Mouse (Mus musculus) heart, embryonic 10.5 days (tissue): ENCODE measurements around the gene Nrarp. TPM values are rescaled to one million over a fixed set of nuclear protein-coding genes. Genes with fewer than 3 reads are reported as not detected.

ENCODE experiments used
- DNase-seq: peaks from one replicate; pipeline ENCODE4 v3.0.0-alpha.2; 2017; ENCODE audit warnings: low spot score
- H3K27ac ChIP-seq: fragments of 300-500 bp; sonication (generic); 2 replicates; pipeline ENCODE4 v1.5.1; 2016; ENCODE audit warnings: mild to moderate bottlenecking
- H3K27me3 ChIP-seq: fragments of 300-500 bp; sonication (generic); 2 replicates; pipeline ENCODE4 v1.6.1; 2016; ENCODE audit warnings: mild to moderate bottlenecking; ENCODE audit not compliant: poor library complexity, insufficient read depth, severe bottlenecking
- H3K36me3 ChIP-seq: fragments of 300-500 bp; sonication (generic); 2 replicates; pipeline ENCODE4 v1.6.1; 2016; ENCODE audit warnings: mild to moderate bottlenecking, moderate library complexity
- H3K4me1 ChIP-seq: fragments of 300-500 bp; sonication (generic); 2 replicates; pipeline ENCODE4 v1.6.1; 2016; ENCODE audit warnings: mild to moderate bottlenecking
- H3K4me3 ChIP-seq: fragments of 300-500 bp; sonication (generic); 2 replicates; pipeline ENCODE4 v1.5.1; 2016; ENCODE audit warnings: mild to moderate bottlenecking, moderate library complexity
- H3K9me3 ChIP-seq: fragments of 300-500 bp; sonication (generic); 2 replicates; pipeline ENCODE4 v1.6.1; 2016; ENCODE audit warnings: mild to moderate bottlenecking, moderate library complexity
- WGBS: fragments of 180-500 bp; shearing (Covaris S2); methylation state at CpG from one replicate; pipeline ENCODE4 v1.1.7; 2016; 5-methylcytosine and 5-hydroxymethylcytosine counted together
- polyA plus RNA-seq: library from polyadenylated mRNA; unstranded; fragments of >200 nt; fragmentation: Nextera tagmentation; extraction: Ambion mirVana; gene quantifications from 2 replicates; pipeline ENCODE4 v1.2.1, GENCODE M21; 2016

The Nrarp gene
- polyA plus RNA-seq, 1 experiment from 2014 or later, result 5.9 TPM

- Histone ChIP-seq H3K36me3 (no peaks in the 10 kb centered on the region), H3K4me1 (peaks cover 55% of the 10 kb centered on the region), H3K27ac (peak overlapping the region; percentile 92), H3K9me3 (no peaks in the 10 kb centered on the region), H3K4me3 (peak overlapping the region; percentile 66), H3K27me3 (peaks cover 31% of the 10 kb centered on the region)
- DNase-seq, result peak; percentile 93
- WGBS, result 2% methylated on average over 24 of the region's 41 CpGs
These were observed 12.5 kb upstream of the Nrarp start for GRCm38 (mm10) chr2:25167919-25168664.

DNA sequence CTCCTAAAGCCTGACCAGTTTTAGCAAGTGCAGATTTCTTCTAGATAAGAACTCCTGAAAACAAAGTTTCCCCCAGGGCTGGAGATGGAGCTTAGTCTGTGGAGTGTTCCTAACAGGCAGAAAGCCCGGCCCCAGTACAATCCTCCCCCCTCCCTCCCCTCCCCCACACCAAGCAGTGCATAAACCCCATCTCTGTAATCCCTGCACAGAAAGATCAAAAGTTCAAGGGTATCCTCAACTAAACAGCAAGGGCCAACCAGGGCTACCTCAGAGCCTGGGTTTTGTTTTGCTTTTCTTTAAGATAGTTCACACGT lies 11.9 kb upstream of the Nrarp start:
- Histone ChIP-seq H3K36me3 (no peaks in the 10 kb centered on the region), H3K27ac (peak overlapping the region; percentile 92), H3K27me3 (peaks cover 27% of the 10 kb centered on the region), H3K4me3 (peak overlapping the region; percentile 66), H3K4me1 (peaks cover 51% of the 10 kb centered on the region), H3K9me3 (no peaks in the 10 kb centered on the region)
- DNase-seq, result no peak
- WGBS, result 6% methylated on average over 2 of the region's 2 CpGs

DNA sequence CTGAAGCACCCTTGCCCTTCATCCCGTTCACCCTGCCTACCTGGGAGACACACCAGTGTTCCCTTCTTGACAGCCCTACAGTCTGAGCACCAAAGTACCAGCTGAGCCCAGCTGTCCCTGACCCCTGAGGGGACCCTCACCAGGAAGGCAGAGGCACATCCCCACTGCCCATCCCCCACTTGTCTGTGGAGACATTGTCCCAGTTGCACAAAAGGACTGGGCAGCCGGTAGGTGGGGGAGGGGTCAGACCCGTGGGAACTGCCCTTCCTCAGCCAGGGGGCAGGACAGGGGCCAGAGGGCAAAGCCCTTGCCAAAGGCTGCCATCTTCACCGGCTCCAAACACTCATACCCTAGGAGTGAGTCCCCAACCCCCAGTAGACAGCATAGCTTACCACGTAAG lies 10.8 kb upstream of the Nrarp start:
- Histone ChIP-seq H3K27ac (0 out of 2 replicates have a peak overlapping the region, but pooled peaks have one; percentile 54), H3K9me3 (no peaks in the 10 kb centered on the region), H3K4me3 (no peak overlapping the region), H3K4me1 (peaks cover 44% of the 10 kb centered on the region), H3K36me3 (no peaks in the 10 kb centered on the region), H3K27me3 (peaks cover 24% of the 10 kb centered on the region; the same call in 1 of the 2 replicates)
- no peak for DNase-seq
- WGBS, result 37% methylated on average over 5 of the region's 5 CpGs

DNA sequence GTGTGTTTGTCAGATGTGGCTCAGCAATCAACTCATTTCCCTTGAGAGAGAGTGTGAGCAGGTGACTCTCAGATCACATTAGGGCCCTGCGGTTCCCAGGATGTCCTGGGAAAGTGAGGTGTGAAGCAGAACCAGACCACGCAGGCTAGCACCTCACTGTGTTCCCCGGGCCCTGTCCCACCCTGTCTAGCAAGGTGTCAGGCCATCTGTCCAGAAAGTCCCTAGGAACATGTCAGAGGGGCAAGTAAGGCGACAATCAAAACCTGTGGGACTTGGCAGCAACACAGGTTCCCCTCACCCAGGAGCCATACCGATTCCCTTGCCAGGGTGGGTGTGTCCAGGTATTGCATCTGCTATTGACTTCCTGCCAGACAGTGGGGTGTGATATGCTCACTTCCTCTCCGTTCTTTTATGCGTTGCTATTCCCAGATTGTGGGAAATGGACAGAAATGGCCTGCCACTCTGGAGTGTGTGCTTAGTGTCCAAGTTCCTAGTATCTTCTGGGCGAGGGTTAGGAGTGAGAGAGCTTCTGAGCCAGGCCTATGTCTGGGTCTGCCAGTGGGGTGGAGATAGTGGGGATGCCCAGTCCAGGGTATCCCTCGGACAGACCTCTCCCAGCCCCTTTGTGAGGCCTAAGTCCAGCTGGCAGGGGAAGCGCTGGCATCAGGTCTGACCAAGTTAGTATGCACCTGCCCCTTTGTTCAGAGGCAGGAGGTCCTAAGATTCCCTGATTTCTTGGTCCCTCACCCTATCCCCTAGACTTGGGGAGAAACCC lies 10.0 kb upstream of the Nrarp start:
- H3K36me3 ChIP-seq, result no peaks in the 10 kb centered on the region
- H3K27ac ChIP-seq, result no peak overlapping the region
- H3K4me1 ChIP-seq, result peaks cover 52% of the 10 kb centered on the region
- H3K27me3 ChIP-seq, result peaks cover 25% of the 10 kb centered on the region; the same call in 1 of the 2 replicates
- H3K9me3 ChIP-seq, result no peaks in the 10 kb centered on the region
- DNase-seq, result no peak
- 61% methylated on average over 10 of the region's 10 CpGs for WGBS
- H3K4me3 ChIP-seq, result no peak overlapping the region

GRCm38 (mm10) chr2:25171101-25171768 lies 9.3 kb upstream of the Nrarp start:
- no peak for DNase-seq
- no peak overlapping the region for H3K4me3 ChIP-seq
- H3K9me3 ChIP-seq, result no peaks in the 10 kb centered on the region
- H3K27me3 ChIP-seq, result peaks cover 30% of the 10 kb centered on the region; the same call in 1 of the 2 replicates
- 76% methylated on average over 6 of the region's 6 CpGs for WGBS
- H3K36me3 ChIP-seq, result no peaks in the 10 kb centered on the region
- peaks cover 57% of the 10 kb centered on the region for H3K4me1 ChIP-seq
- H3K27ac ChIP-seq, result no peak overlapping the region

DNA sequence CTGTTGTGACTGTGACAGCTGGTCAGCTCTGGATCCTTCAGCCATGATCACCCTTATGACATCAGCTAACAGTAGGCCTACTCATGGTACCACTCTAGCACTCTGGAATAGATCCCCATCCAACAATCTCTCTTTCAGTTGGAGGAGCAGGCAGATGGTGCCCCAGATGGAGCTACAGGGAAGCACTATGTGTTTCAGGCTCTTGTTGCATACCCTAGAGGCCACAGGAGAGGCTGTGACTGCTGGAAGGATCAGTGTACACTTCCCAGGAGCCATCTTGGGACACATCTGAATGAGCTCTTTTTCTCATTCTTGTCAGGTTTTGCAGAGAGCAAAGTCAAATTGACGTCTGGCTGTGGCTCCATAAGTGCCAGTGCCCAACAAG lies 8.8 kb upstream of the Nrarp start:
- DNase-seq, result no peak
- Histone ChIP-seq H3K4me1 (peaks cover 63% of the 10 kb centered on the region), H3K4me3 (no peak overlapping the region), H3K9me3 (no peaks in the 10 kb centered on the region), H3K36me3 (no peaks in the 10 kb centered on the region), H3K27me3 (peaks cover 35% of the 10 kb centered on the region), H3K27ac (no peak overlapping the region)
- 76% methylated on average over 1 of the region's 1 CpGs for WGBS

- H3K36me3 ChIP-seq, result no peaks in the 10 kb centered on the region
- peaks cover 65% of the 10 kb centered on the region for H3K4me1 ChIP-seq
- whole genome bisulfite sequencing, result 58% methylated on average over 8 of the region's 8 CpGs
- H3K9me3 ChIP-seq, result no peaks in the 10 kb centered on the region
- 0 out of 2 replicates have a peak overlapping the region, but pooled peaks have one; percentile 3 for H3K27ac ChIP-seq
- peak overlapping the region; percentile 10; the same call in 1 of the 2 replicates for H3K4me3 ChIP-seq
- DNase-seq, result no peak
- H3K27me3 ChIP-seq, result peaks cover 44% of the 10 kb centered on the region
These were observed 7.9 kb upstream of the Nrarp start for GRCm38 (mm10) chr2:25172629-25173028.

- H3K9me3 ChIP-seq, result no peaks in the 10 kb centered on the region
- H3K27me3 ChIP-seq, result peaks cover 56% of the 10 kb centered on the region
- no peak overlapping the region for H3K27ac ChIP-seq
- no peak overlapping the region for H3K4me3 ChIP-seq
- no peaks in the 10 kb centered on the region for H3K36me3 ChIP-seq
- 91% methylated on average over 4 of the region's 4 CpGs for whole genome bisulfite sequencing
- peaks cover 65% of the 10 kb centered on the region for H3K4me1 ChIP-seq
- no peak for DNase-seq
These were observed 6.7 kb upstream of the Nrarp start for GRCm38 (mm10) chr2:25173821-25174220.

GRCm38 (mm10) chr2:25174866-25175689 lies 5.5 kb upstream of the Nrarp start:
- 52% methylated on average over 7 of the region's 7 CpGs for WGBS
- Histone ChIP-seq H3K27me3 (peaks cover 68% of the 10 kb centered on the region), H3K4me3 (no peak overlapping the region), H3K36me3 (no peaks in the 10 kb centered on the region), H3K27ac (0 out of 2 replicates have a peak overlapping the region, but pooled peaks have one; percentile 5), H3K9me3 (no peaks in the 10 kb centered on the region), H3K4me1 (peaks cover 60% of the 10 kb centered on the region)
- no peak for DNase-seq

DNA sequence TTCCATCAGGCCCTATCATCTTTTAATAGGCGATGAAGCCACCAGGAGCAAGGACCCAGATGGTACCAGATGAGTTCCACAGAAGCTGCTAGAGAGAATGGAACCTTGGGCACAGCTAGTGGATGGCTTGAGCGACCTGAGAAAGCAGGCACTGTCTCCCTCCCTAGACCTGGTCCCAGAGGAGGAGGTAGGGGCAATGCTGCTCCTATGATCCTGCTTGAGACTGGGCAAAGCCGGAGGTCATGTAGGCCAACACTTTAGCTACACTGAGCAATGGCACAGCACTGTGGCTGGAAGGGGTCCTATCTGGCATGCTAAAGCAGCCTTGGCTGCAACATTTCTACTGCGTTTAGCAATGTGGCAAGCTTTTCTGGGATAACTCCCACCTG lies 4.9 kb upstream of the Nrarp start:
- Histone ChIP-seq H3K9me3 (no peaks in the 10 kb centered on the region), H3K4me1 (peaks cover 56% of the 10 kb centered on the region), H3K27me3 (peaks cover 70% of the 10 kb centered on the region), H3K27ac (no peak overlapping the region; the same call in 1 of the 2 replicates), H3K4me3 (no peak overlapping the region), H3K36me3 (no peaks in the 10 kb centered on the region)
- no peak for DNase-seq
- WGBS, result 82% methylated on average over 4 of the region's 4 CpGs

GRCm38 (mm10) chr2:25176573-25176972 lies 4.0 kb upstream of the Nrarp start:
- Histone ChIP-seq H3K4me3 (no peak overlapping the region), H3K4me1 (peaks cover 64% of the 10 kb centered on the region), H3K27ac (peak overlapping the region; percentile 56; the same call in 1 of the 2 replicates), H3K9me3 (no peaks in the 10 kb centered on the region), H3K27me3 (peaks cover 79% of the 10 kb centered on the region), H3K36me3 (no peaks in the 10 kb centered on the region)
- WGBS, result 29% methylated on average over 6 of the region's 6 CpGs
- DNase-seq, result no peak

GRCm38 (mm10) chr2:25177076-25177475 lies 3.5 kb upstream of the Nrarp start:
- WGBS, result 34% methylated on average over 4 of the region's 4 CpGs
- H3K4me3 ChIP-seq, result no peak overlapping the region
- H3K9me3 ChIP-seq, result no peaks in the 10 kb centered on the region
- peak overlapping the region; percentile 56 for H3K27ac ChIP-seq
- H3K36me3 ChIP-seq, result no peaks in the 10 kb centered on the region
- peaks cover 78% of the 10 kb centered on the region for H3K27me3 ChIP-seq
- peaks cover 66% of the 10 kb centered on the region for H3K4me1 ChIP-seq
- no peak for DNase-seq
